In the genomic region with DNA sequence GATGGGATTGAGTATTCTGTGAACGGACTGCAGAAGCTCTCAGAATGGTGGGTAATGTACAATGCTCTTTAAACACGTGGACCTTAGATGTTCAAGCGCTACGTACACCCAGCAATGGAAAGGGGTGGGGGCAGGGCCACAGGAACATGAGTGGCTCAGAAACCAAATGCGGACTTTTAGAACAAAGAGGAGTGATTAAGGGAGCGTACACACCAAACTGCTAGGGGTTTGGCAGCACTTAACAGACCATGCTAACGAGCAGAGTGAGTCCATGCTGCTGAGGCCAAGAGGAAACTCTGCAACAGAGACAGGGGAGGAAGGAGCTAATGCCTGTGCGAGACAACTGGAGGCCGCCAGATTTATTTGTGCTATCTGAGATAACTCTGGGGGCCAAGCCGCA, we compare ENCODE assay signal across 10 mouse cellular contexts. TPM values are rescaled to one million over a fixed set of nuclear protein-coding genes. Genes with fewer than 3 reads are reported as not detected.
DNase-seq lines count a peak whose midpoint lies in the region; ATAC-seq and TF ChIP-seq lines count a peak whose summit lies in the region.
"Had no signal": no experiment of that assay in that cellular context is flagged by ENCODE, and none has a peak within 500 bp of the region (broad histone marks: within the 10 kb centered on the region; RNA-seq: fewer than 3 reads in every experiment).

No protein-coding gene starts in this region.

- no peak for TF ChIP-seq CTCF in left cerebral cortex, adult 2 months (IDR thresholded peaks at IDR 0.05)

- DNase-seq in hindbrain, embryonic 11.5 days (ENCODE audit: low spot score), result peak; percentile 20
- no peak for DNase-seq in hindbrain, embryonic 14.5 days (ENCODE audit: low spot score)
- DNase-seq in embryo, embryonic 10.5 days (ENCODE audit: low spot score), result peak; percentile 46
- no peak for DNase-seq in left cerebral cortex, adult 2 months (ENCODE audit: extremely low spot score in 1 of 2, low spot score in 2 of 2)
- DNase-seq in left cerebral cortex, postnatal 14 days (ENCODE audit: low spot score in 2 of 2), result no peak
- DNase-seq: thymus, adult 2 months had no signal

- no peak overlapping the region for H3K4me2 ChIP-seq in hindbrain, embryonic 11.5 days (replicated peaks; ENCODE audit: low read depth, low read length)
- H3K4me2 ChIP-seq in hindbrain, embryonic 14.5 days (replicated peaks), result no peak overlapping the region
- H3K4me2 ChIP-seq in embryonic facial prominence, embryonic 15.5 days (replicated peaks), result peak overlapping the region; percentile 10; the same call in 1 of the 2 replicates
- H3K4me2 ChIP-seq in limb, embryonic 12.5 days, result peak overlapping the region; percentile 27

- WGBS in hindbrain, embryonic 11.5 days, result 42% methylated on average over 10 of the region's 10 CpGs
- 41% methylated on average over 10 of the region's 10 CpGs for WGBS in hindbrain, embryonic 14.5 days
- WGBS in embryonic facial prominence, embryonic 15.5 days, result 20% methylated on average over 10 of the region's 10 CpGs
- WGBS in limb, embryonic 12.5 days, result 12% methylated on average over 10 of the region's 10 CpGs

- H3K27me3 ChIP-seq in hindbrain, embryonic 11.5 days (ENCODE audit: control insufficient read depth, insufficient read depth, low read length), result no peaks in the 10 kb centered on the region
- H3K27me3 ChIP-seq in hindbrain, embryonic 14.5 days (ENCODE audit: control insufficient read depth, insufficient read depth, low read length), result peaks cover 5% of the 10 kb centered on the region; the same call in 1 of the 2 replicates
- 0 out of 2 replicates have a peak, but pooled peaks cover 8% of the 10 kb centered on the region for H3K27me3 ChIP-seq in embryonic facial prominence, embryonic 15.5 days
- peaks cover 79% of the 10 kb centered on the region for H3K27me3 ChIP-seq in limb, embryonic 12.5 days

- no peak overlapping the region for H3K4me3 ChIP-seq in hindbrain, embryonic 11.5 days (ENCODE audit: low read depth, low read length)
- H3K4me3 ChIP-seq in hindbrain, embryonic 14.5 days (replicated peaks; ENCODE audit: low read length), result no peak overlapping the region
- H3K4me3 ChIP-seq in embryonic facial prominence, embryonic 15.5 days (replicated peaks), result no peak overlapping the region
- H3K4me3 ChIP-seq in limb, embryonic 12.5 days (replicated peaks), result no peak overlapping the region
- H3K4me3 ChIP-seq in left cerebral cortex, adult 2 months, result no peak overlapping the region

- H3K36me3 ChIP-seq in hindbrain, embryonic 11.5 days (ENCODE audit: control insufficient read depth, insufficient read depth, low read length), result no peaks in the 10 kb centered on the region
- no peaks in the 10 kb centered on the region for H3K36me3 ChIP-seq in hindbrain, embryonic 14.5 days (replicated peaks; ENCODE audit: control insufficient read depth, insufficient read depth)
- no peaks in the 10 kb centered on the region for H3K36me3 ChIP-seq in embryonic facial prominence, embryonic 15.5 days
- H3K36me3 ChIP-seq in limb, embryonic 12.5 days, result no peaks in the 10 kb centered on the region

- no peaks in the 10 kb centered on the region; the same call in 1 of the 2 replicates for H3K4me1 ChIP-seq in hindbrain, embryonic 11.5 days (replicated peaks; ENCODE audit: control insufficient read depth, insufficient read depth, low read length)
- H3K4me1 ChIP-seq in hindbrain, embryonic 14.5 days (replicated peaks; ENCODE audit: control insufficient read depth, insufficient read depth, low read length), result peaks cover 6% of the 10 kb centered on the region; the same call in 1 of the 2 replicates
- peaks cover 20% of the 10 kb centered on the region for H3K4me1 ChIP-seq in embryonic facial prominence, embryonic 15.5 days
- H3K4me1 ChIP-seq in limb, embryonic 12.5 days (replicated peaks), result peaks cover 40% of the 10 kb centered on the region

- H3K9me3 ChIP-seq in hindbrain, embryonic 11.5 days (ENCODE audit: control insufficient read depth, low read length), result no peaks in the 10 kb centered on the region
- H3K9me3 ChIP-seq in hindbrain, embryonic 14.5 days (ENCODE audit: control insufficient read depth, low read length), result 0 out of 2 replicates have a peak, but pooled peaks cover under 1% of the 10 kb centered on the region
- H3K9me3 ChIP-seq in embryonic facial prominence, embryonic 15.5 days (replicated peaks), result no peaks in the 10 kb centered on the region
- H3K9me3 ChIP-seq in limb, embryonic 12.5 days, result no peaks in the 10 kb centered on the region

- no peak for ATAC-seq in hindbrain, embryonic 11.5 days (ENCODE audit: low FRiP score)
- ATAC-seq in hindbrain, embryonic 14.5 days (ENCODE audit: low FRiP score), result no peak
- peak; percentile 64; the same call in 1 of the 2 replicates for ATAC-seq in embryonic facial prominence, embryonic 15.5 days (ENCODE audit: insufficient number of reproducible peaks, low FRiP score, low TSS enrichment, low read depth)
- no peak for ATAC-seq in limb, embryonic 12.5 days (ENCODE audit: insufficient number of reproducible peaks, insufficient read depth, low FRiP score, low TSS enrichment, low read depth)
- ATAC-seq in cerebellum, adult (ENCODE audit: insufficient number of reproducible peaks, low FRiP score, low TSS enrichment), result no peak

- no peak overlapping the region for H3K27ac ChIP-seq in hindbrain, embryonic 11.5 days (ENCODE audit: low read depth, low read length)
- no peak overlapping the region for H3K27ac ChIP-seq in hindbrain, embryonic 14.5 days
- no peak overlapping the region for H3K27ac ChIP-seq in embryonic facial prominence, embryonic 15.5 days (replicated peaks)
- H3K27ac ChIP-seq in limb, embryonic 12.5 days, result peak overlapping the region; percentile 47; the same call in 1 of the 2 replicates
- H3K27ac ChIP-seq in left cerebral cortex, adult 2 months, result no peak overlapping the region

- intact Hi-C loops in left cerebral cortex, adult 2 months (cut with DNase I), result loop anchor here (5.0 kb wide), 2 partner anchors 64 to 279 kb away; no protein-coding TSS in a partner anchor
- intact Hi-C loops in left cerebral cortex, postnatal 14 days (cut with DNase I), result no loop called here

- H3K9ac ChIP-seq in hindbrain, embryonic 11.5 days (ENCODE audit: low read depth, low read length), result no peak overlapping the region
- H3K9ac ChIP-seq in hindbrain, embryonic 14.5 days, result no peak overlapping the region
- H3K9ac ChIP-seq in embryonic facial prominence, embryonic 15.5 days, result no peak overlapping the region
- H3K9ac ChIP-seq in limb, embryonic 12.5 days (replicated peaks), result no peak overlapping the region

RNA-seq across cellular contexts. Expression of a gene that starts 58.6 kb away (rescaled TPM):
- polyA plus RNA-seq in hindbrain, embryonic 11.5 days (2014; fragmentation: Nextera tagmentation; extraction: Ambion mirVana), result 0.35 and 0.39 TPM in 2 replicates
- 0.04 and 0.25 TPM in 2 replicates for polyA plus RNA-seq in hindbrain, embryonic 14.5 days (2014; fragmentation: Nextera tagmentation; extraction: Ambion mirVana)
- polyA plus RNA-seq in embryonic facial prominence, embryonic 15.5 days (2015; fragmentation: Nextera tagmentation; extraction: Ambion mirVana), result 0.85 and 1.0 TPM in 2 replicates
- polyA plus RNA-seq in limb, embryonic 12.5 days (2016; fragmentation: Nextera tagmentation; extraction: Ambion mirVana), result 2.0 and 2.3 TPM in 2 replicates
- under 1 TPM in 1 of 2 experiments, not detected in 1; 0.42 TPM for total RNA-seq in left cerebral cortex, adult 2 months (2021)
- total RNA-seq in left cerebral cortex, postnatal 14 days (2021), result under 1 TPM; 0.11 TPM
- total RNA-seq: MEL had no signal

Comparison
In these comparisons a context has a peak if more than half of its experiments do, and no peak if none do; other contexts are left out.
1. DNase-seq: peak in hindbrain, embryonic 11.5 days (single experiment) and embryo, embryonic 10.5 days (single experiment); none in hindbrain, embryonic 14.5 days (single experiment), left cerebral cortex, adult 2 months (0 of 2) and left cerebral cortex, postnatal 14 days (0 of 2).
2. H3K4me2 ChIP-seq: peak in embryonic facial prominence, embryonic 15.5 days (single experiment) and limb, embryonic 12.5 days (single experiment); none in hindbrain, embryonic 11.5 days (single experiment) and hindbrain, embryonic 14.5 days (single experiment).